Mouse (Mus musculus) intestine, embryonic 14.5 days (tissue): ENCODE measurements around the gene Trim71. TPM values are rescaled to one million over a fixed set of nuclear protein-coding genes. Genes with fewer than 3 reads are reported as not detected.

Experiments used
- ATAC-seq: fragments of 200-750 bp; cut with Nextera tagmentation; replicated peaks from 2 replicates; pipeline ENCODE4 v1.8.0; 2017; ENCODE audit warnings: low read depth, moderate number of reproducible peaks, moderate TSS enrichment, moderate library complexity; ENCODE audit not compliant: low FRiP score, low TSS enrichment
- DNase-seq: peaks from one replicate; pipeline ENCODE4 v3.0.0-alpha.2; 2018; ENCODE audit warnings: low spot score
- H3K27ac ChIP-seq: fragments of 300-500 bp; sonication (generic); 2 replicates; pipeline ENCODE4 v1.5.1; 2014; ENCODE audit warnings: low read depth, mild to moderate bottlenecking, control low read depth
- H3K27me3 ChIP-seq: fragments of 300-500 bp; sonication (generic); replicated peaks from 2 replicates; pipeline ENCODE4 v1.6.1; 2014; ENCODE audit warnings: low read length, control low read depth; ENCODE audit not compliant: control insufficient read depth, insufficient read depth
- H3K36me3 ChIP-seq: fragments of 300-500 bp; sonication (generic); 2 replicates; pipeline ENCODE4 v1.6.1; 2014; ENCODE audit warnings: low read length, control low read depth; ENCODE audit not compliant: control insufficient read depth, insufficient read depth
- H3K4me1 ChIP-seq: fragments of 300-500 bp; sonication (generic); replicated peaks from 2 replicates; pipeline ENCODE4 v1.6.1; 2014; ENCODE audit warnings: low read length, control low read depth, mixed read lengths; ENCODE audit not compliant: control insufficient read depth, insufficient read depth
- H3K4me2 ChIP-seq: fragments of 300-500 bp; sonication (generic); 2 replicates; pipeline ENCODE4 v1.6.1; 2014; ENCODE audit warnings: low read length
- H3K4me3 ChIP-seq: fragments of 300-500 bp; sonication (generic); 2 replicates; pipeline ENCODE4 v1.5.1; 2014; ENCODE audit warnings: low read depth, low read length, control low read depth, mixed read lengths
- H3K9ac ChIP-seq: fragments of 300-500 bp; sonication (generic); 2 replicates; pipeline ENCODE4 v1.6.1; 2014; ENCODE audit warnings: mild to moderate bottlenecking, low read length
- H3K9me3 ChIP-seq: fragments of 300-500 bp; sonication (generic); 2 replicates; pipeline ENCODE4 v1.6.1; 2016; ENCODE audit warnings: low read length, control low read depth; ENCODE audit not compliant: control insufficient read depth
- WGBS: fragments of 180-500 bp; shearing (Covaris S2); extraction: QIAGEN DNeasy Blood & Tissue Kit; methylation state at CpG from one replicate; pipeline ENCODE4 v1.1.7; 2014; 5-methylcytosine and 5-hydroxymethylcytosine counted together
- polyA plus RNA-seq: library from polyadenylated mRNA; unstranded; fragments of >200 nt; fragmentation: Nextera tagmentation; extraction: Ambion mirVana; gene quantifications from 2 replicates; pipeline ENCODE4 v1.2.1, GENCODE M21; 2014

Trim71 gene
- polyA plus RNA-seq, 1 experiment from 2014 or later: 2.9 TPM

GRCm38 (mm10) chr9:114512831-114513230 is 51.3 kb downstream of the Trim71 start:
- no peak overlapping the region for H3K4me3 ChIP-seq
- H3K9me3 ChIP-seq: peaks cover 20% of the 10 kb centered on the region
- 97% methylated on average over 21 of the region's 21 CpGs for WGBS
- H3K27ac ChIP-seq: no peak overlapping the region
- DNase-seq: no peak
- H3K27me3 ChIP-seq: no peaks in the 10 kb centered on the region
- no peaks in the 10 kb centered on the region for H3K4me1 ChIP-seq
- H3K9ac ChIP-seq: no peak overlapping the region
- ATAC-seq: no peak
- H3K4me2 ChIP-seq: no peak overlapping the region
- peaks cover 31% of the 10 kb centered on the region for H3K36me3 ChIP-seq

GRCm38 (mm10) chr9:114509785-114510184 is 54.4 kb downstream of the Trim71 start:
- no peak overlapping the region for H3K27ac ChIP-seq
- ATAC-seq: no peak
- H3K9ac ChIP-seq: no peak overlapping the region
- peaks cover 20% of the 10 kb centered on the region for H3K9me3 ChIP-seq
- H3K4me3 ChIP-seq: no peak overlapping the region
- H3K27me3 ChIP-seq: no peaks in the 10 kb centered on the region
- peaks cover 31% of the 10 kb centered on the region for H3K36me3 ChIP-seq
- WGBS: 93% methylated on average over 9 of the region's 9 CpGs
- no peak overlapping the region for H3K4me2 ChIP-seq
- no peak for DNase-seq
- H3K4me1 ChIP-seq: no peaks in the 10 kb centered on the region

- Histone ChIP-seq H3K4me2 (no peak overlapping the region), H3K27me3 (no peaks in the 10 kb centered on the region), H3K36me3 (peaks cover 9% of the 10 kb centered on the region), H3K4me3 (no peak overlapping the region), H3K27ac (no peak overlapping the region), H3K4me1 (no peaks in the 10 kb centered on the region), H3K9me3 (peaks cover under 1% of the 10 kb centered on the region), H3K9ac (no peak overlapping the region)
- ATAC-seq: no peak
- no peak for DNase-seq
- WGBS: 88% methylated on average over 9 of the region's 9 CpGs
Measured at GRCm38 (mm10) chr9:114507421-114507820, 56.7 kb downstream of the Trim71 start.

GRCm38 (mm10) chr9:114506564-114506963 is 57.6 kb downstream of the Trim71 start:
- 72% methylated on average over 4 of the region's 4 CpGs for WGBS

GRCm38 (mm10) chr9:114504816-114505215 is 59.4 kb downstream of the Trim71 start, which contains the start of gene Ccr4:
Ccr4 (minus strand) TSS chr9:114504916.
- no peaks in the 10 kb centered on the region for H3K9me3 ChIP-seq
- no peak within 1 kb of the TSS for H3K27ac ChIP-seq
- H3K9ac ChIP-seq: no peak within 1 kb of the TSS
- 90% methylated on average over 9 of the region's 9 CpGs for WGBS
- no peaks in the 10 kb centered on the region for H3K4me1 ChIP-seq
- no peak within 1 kb of the TSS for H3K4me3 ChIP-seq
- DNase-seq (no peak), ATAC-seq (no peak)
- no peak within 1 kb of the TSS for H3K4me2 ChIP-seq
- no peaks in the 10 kb centered on the region for H3K36me3 ChIP-seq
- no peaks in the 10 kb centered on the region for H3K27me3 ChIP-seq

More at GRCm38 (mm10) chr9:114506564-114506963, 57.6 kb downstream of the Trim71 start:
- ATAC-seq: no peak
- H3K27ac ChIP-seq: no peak overlapping the region
- no peak overlapping the region for H3K9ac ChIP-seq
- H3K36me3 ChIP-seq: 0 out of 2 replicates have a peak, but pooled peaks cover 5% of the 10 kb centered on the region
- H3K27me3 ChIP-seq: no peaks in the 10 kb centered on the region
- H3K9me3 ChIP-seq: no peaks in the 10 kb centered on the region
- H3K4me3 ChIP-seq: no peak overlapping the region
- no peaks in the 10 kb centered on the region for H3K4me1 ChIP-seq
- H3K4me2 ChIP-seq: no peak overlapping the region
- DNase-seq: no peak

GRCm38 (mm10) chr9:114502711-114503427 is 61.3 kb downstream of the Trim71 start:
- H3K9me3 ChIP-seq: no peaks in the 10 kb centered on the region
- 62% methylated on average over 15 of the region's 15 CpGs for WGBS
- H3K9ac ChIP-seq: no peak overlapping the region
- no peaks in the 10 kb centered on the region for H3K4me1 ChIP-seq
- no peak overlapping the region for H3K27ac ChIP-seq
- H3K4me3 ChIP-seq: no peak overlapping the region
- no peak overlapping the region for H3K4me2 ChIP-seq
- ATAC-seq (peak; percentile 54; the same call in 1 of the 2 replicates), DNase-seq (no peak)
- H3K36me3 ChIP-seq: no peaks in the 10 kb centered on the region
- H3K27me3 ChIP-seq: no peaks in the 10 kb centered on the region

- no peaks in the 10 kb centered on the region for H3K4me1 ChIP-seq
- DNase-seq (no peak), ATAC-seq (no peak)
- no peaks in the 10 kb centered on the region for H3K27me3 ChIP-seq
- WGBS: 96% methylated on average over 11 of the region's 11 CpGs
- H3K36me3 ChIP-seq: no peaks in the 10 kb centered on the region
- no peak overlapping the region for H3K27ac ChIP-seq
- no peak overlapping the region for H3K4me2 ChIP-seq
- no peaks in the 10 kb centered on the region for H3K9me3 ChIP-seq
- no peak overlapping the region for H3K9ac ChIP-seq
- H3K4me3 ChIP-seq: no peak overlapping the region
Measured at GRCm38 (mm10) chr9:114501913-114502312, 62.3 kb downstream of the Trim71 start.

- H3K4me1 ChIP-seq: no peaks in the 10 kb centered on the region
- no peak overlapping the region for H3K27ac ChIP-seq
- H3K9me3 ChIP-seq: no peaks in the 10 kb centered on the region
- no peak for DNase-seq
- no peak overlapping the region for H3K4me2 ChIP-seq
- no peaks in the 10 kb centered on the region for H3K36me3 ChIP-seq
- no peak overlapping the region for H3K4me3 ChIP-seq
- WGBS: 92% methylated on average over 7 of the region's 7 CpGs
- H3K27me3 ChIP-seq: no peaks in the 10 kb centered on the region
- H3K9ac ChIP-seq: no peak overlapping the region
- no peak for ATAC-seq
Measured at GRCm38 (mm10) chr9:114501111-114501510, 63.1 kb downstream of the Trim71 start.
